Mouse (Mus musculus): Measurements from ENCODE around the gene Olfr1493-ps1.

- TF ChIP-seq CHD2 (IDR thresholded peaks at IDR 0.05; ENCODE audit: low read depth, low read length) (no peak), HCFC1 (IDR thresholded peaks at IDR 0.05; ENCODE audit: borderline replicate concordance, insufficient read depth, low read length) (no peak), MAFK (IDR thresholded peaks at IDR 0.05; ENCODE audit: insufficient read depth, low read depth, low read length) (no peak), ZNF384 (IDR thresholded peaks at IDR 0.05; ENCODE audit: low read depth, low read length) (no peak)
Measured at GRCm38 (mm10) chr19:13768565-13769276, 45.6 kb downstream of the Olfr1493-ps1 start.
